Mouse (Mus musculus): ENCODE results near the gene Rps6kb1.

- TF ChIP-seq POLR2A (IDR thresholded peaks at IDR 0.05; ENCODE audit: insufficient read depth, low read depth, low read length) (no peak), CTCF (IDR thresholded peaks at IDR 0.05; ENCODE audit: insufficient read depth, low read depth, low read length) (no peak)
Measured at GRCm38 (mm10) chr11:86583313-86583825, 38.8 kb upstream of the Rps6kb1 start.
